ENCODE assay signal across 16 mouse cellular contexts in the genomic region with DNA sequence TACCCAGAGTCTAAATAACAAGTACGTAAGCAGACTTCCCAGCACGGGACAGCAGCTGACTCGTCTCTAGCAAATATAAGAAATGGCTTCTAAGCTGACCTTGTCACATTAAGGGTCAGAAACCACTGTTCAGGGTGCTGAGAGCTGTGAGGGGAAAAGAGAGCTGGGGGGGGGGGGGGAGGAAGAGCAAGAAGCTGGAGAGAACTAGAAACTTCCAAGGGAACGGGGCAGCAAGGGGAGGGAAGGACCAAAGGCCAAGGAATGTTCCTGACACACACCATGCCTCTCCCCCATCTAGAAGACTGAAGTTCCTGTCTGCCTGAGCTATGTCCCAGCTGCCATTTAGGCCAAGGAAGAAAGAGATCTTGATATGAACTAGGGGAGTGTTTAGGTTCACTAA. TPM values are rescaled to one million over a fixed set of nuclear protein-coding genes. Genes with fewer than 3 reads are reported as not detected.
"Had no signal": no experiment of that assay in that cellular context is flagged by ENCODE, and none has a peak within 500 bp of the region (broad histone marks: within the 10 kb centered on the region; RNA-seq: fewer than 3 reads in every experiment).

No protein-coding gene starts in this region.

- H3K27me3 ChIP-seq: limb, embryonic 13.5 days had no signal

- H3K27ac ChIP-seq: layer of hippocampus, adult 2 months; limb, embryonic 13.5 days; liver, embryonic 14.5 days; midbrain, embryonic 10.5 days; stomach, postnatal 0 days had no signal

- H3K4me2 ChIP-seq: limb, embryonic 13.5 days had no signal

- ATAC-seq: intestine, embryonic 16.5 days had no signal

- H3K36me3 ChIP-seq: limb, embryonic 13.5 days; midbrain, embryonic 10.5 days had no signal

- H3K9me3 ChIP-seq: limb, embryonic 13.5 days; midbrain, embryonic 10.5 days had no signal

- H3K9ac ChIP-seq: limb, embryonic 13.5 days; liver, embryonic 14.5 days had no signal

- H3K4me3 ChIP-seq: layer of hippocampus, adult 2 months; limb, embryonic 13.5 days; midbrain, embryonic 10.5 days; myocyte had no signal

- DNase-seq: left cerebral cortex, postnatal 4 days; lung, adult 18-20 months; midbrain, embryonic 14.5 days; thymus, postnatal 4 days had no signal

RNA-seq across cellular contexts. Expression of gene Pla2g12b, which starts 22.9 kb away (rescaled TPM):
- total RNA-seq: layer of hippocampus, adult 2 months; layer of hippocampus, postnatal 14 days; left cerebral cortex, adult 18-20 months; left cerebral cortex, postnatal 10 days; left cerebral cortex, postnatal 4 days; neutrophil, adult 5-6 weeks had no signal
- polyA plus RNA-seq: limb, embryonic 13.5 days; midbrain, embryonic 10.5 days; midbrain, embryonic 14.5 days; myocyte; neural tube, embryonic 11.5 days had no signal

RNA-seq across cellular contexts. Expression of gene Gm10273, which starts 30.9 kb away (rescaled TPM):
- polyA plus RNA-seq: intestine, embryonic 16.5 days had no signal
